Mouse (Mus musculus): ENCODE data around the gene Tfpt. TPM values are rescaled to one million over a fixed set of nuclear protein-coding genes. Genes with fewer than 3 reads are reported as not detected.
A peak's percentile ranks its signal among the peaks of the same experiment; 100 is the strongest.

Tfpt gene
- total RNA-seq (2022): 10 to 100 TPM; 36.8 to 46.7 (median 42.9) TPM

DNA sequence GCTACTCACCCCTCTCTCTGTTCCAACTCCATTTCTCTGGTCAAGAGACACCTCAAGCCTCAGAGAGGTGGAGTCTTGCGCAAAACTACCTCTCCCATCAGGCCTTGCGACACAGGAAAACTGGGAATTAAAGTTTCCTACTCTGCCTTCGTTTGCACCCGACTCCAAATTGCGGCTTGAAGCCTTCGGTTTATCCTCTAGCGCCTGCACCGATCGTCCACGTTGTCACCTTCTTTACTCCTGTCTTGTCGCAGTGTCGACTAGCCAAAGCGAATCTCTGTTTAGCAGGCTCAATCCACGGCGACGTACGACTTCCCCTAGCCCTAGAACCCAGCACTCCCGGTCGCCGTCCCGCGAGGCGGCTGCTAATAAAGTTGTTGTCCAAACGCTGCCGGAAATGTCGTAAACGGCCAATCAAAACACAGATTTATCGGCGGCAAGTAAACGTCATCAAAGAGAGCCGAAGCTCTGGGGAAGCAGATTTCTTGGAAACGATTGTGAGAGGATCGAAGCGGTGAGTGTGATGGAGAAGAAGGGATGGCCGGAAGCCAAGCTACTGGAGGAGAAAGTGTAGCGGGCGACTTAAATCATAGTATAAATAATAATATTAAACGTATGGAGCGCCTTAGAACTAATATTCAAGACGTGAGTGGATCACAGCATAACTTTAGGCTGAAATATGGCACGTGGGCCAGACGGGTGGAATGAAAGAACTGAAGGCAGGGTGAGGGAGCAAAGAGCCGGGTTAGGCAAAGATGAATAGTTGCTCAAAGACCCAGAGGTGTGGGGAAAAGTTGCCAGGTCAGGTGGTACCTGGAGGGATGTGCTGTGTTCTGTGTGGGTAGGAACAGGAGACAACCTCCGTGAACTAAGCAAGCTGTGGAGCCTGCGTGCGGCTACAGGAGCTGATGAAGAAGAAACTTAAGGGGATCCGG lies at the start of gene Tfpt, which contains the start of gene Prpf31:
Tfpt (minus strand) TSS at position 387 of the 935 bp plus-strand sequence.
Prpf31 (plus strand) TSS at position 443 of the 935 bp plus-strand sequence.
- DNase-seq (ENCODE audit: low spot score in 2 of 2): peak; percentile 89 to 95

DNA sequence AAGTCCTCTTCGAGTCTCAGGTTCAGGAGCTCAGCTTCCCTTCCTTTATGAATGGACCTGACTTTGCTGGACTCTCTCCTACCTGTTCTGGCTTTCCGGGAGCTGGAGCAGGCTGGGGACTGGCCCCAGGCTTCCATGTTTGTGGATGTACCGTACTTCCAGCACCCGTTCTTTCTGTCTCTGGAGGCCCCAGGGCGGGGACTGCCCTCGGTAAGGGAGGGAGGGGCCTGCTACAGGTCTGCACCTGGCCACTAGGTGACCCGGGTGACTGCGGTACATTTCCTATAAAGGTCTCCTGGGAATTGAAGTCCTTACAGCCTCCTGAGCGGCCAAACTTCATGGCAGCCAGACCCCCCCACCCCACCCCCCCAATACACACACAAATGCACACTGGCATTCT lies 47.6 kb upstream of the Tfpt start, which contains the start of gene Tmc4:
Tmc4 (minus strand) TSS at position 212 of the 400 bp plus-strand sequence.
- DNase-seq (ENCODE audit: low spot score in 2 of 2): no peak

DNA sequence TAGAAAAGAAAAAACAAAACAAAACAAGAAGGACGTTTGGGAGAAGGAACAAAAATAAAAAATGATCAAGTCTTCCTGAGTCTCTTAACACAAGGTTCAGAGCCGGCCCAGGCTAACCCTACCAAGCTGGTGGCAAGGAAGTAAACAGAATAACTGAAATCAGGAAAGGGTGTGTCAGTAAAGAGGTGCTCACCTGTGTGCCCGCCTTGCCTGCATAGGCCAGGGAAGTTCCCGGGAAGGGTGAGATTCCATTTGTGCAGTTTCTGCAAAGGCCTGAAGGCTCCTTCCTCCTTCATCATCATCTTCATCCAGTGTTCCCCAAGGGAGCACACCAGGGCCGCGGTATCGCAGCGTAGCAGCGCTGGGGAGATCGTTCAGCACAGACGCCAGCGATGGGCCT lies 46.6 kb upstream of the Tfpt start:
- DNase-seq (ENCODE audit: low spot score in 2 of 2): no peak

DNA sequence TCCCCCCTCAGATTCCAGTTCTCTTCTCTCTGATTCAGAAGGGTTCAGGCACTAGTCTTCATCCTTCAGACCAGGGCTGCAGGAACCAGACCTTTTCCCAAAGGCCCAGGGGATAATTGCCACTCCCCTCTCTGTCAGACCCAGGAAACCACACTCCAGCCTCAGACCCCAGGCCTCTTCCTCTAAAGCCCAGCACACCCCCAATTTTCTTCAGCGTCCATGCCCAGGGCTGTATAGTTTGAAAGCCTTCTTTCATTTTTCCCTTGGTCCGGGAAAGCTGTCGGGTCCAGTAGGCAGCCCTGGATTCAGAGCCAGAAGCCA lies 45.5 kb upstream of the Tfpt start:
- no peak for DNase-seq (ENCODE audit: low spot score in 2 of 2)

DNA sequence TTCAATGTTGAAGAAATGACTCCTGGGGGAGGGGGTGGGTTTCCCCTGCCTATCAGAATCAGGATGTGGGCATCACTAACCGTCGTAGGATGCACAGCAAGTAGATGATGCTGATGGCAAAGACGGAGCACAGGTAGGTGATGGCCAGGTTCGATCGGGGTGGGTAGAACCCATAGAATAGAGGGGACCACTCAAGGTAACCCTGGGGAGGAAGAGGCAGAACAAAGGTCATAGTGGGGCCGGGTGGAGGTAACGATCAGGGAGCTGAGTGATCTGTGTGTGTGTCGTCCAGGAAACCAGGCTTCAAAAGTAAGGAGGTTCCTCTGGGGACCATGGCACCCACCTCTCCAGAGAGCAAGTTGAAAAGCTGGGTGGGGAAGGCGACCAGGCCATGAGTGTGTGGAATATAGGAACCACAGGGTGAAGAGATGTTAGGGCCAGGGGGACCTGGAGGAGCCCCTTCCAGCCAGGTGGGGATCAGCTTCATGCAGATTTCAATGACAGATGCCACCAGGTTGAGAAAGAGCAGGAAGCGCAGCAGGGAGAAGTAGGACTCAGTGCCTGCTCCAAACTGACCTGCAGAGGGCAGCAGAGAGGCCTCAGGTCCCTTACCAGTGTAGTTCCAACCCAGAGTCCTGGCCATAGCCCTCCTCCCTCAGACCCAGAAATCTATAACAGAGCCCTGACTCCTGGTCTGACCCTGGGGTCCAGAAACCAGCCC lies 44.9 kb upstream of the Tfpt start:
- DNase-seq (ENCODE audit: low spot score in 2 of 2): peak; percentile 59 to 67

DNA sequence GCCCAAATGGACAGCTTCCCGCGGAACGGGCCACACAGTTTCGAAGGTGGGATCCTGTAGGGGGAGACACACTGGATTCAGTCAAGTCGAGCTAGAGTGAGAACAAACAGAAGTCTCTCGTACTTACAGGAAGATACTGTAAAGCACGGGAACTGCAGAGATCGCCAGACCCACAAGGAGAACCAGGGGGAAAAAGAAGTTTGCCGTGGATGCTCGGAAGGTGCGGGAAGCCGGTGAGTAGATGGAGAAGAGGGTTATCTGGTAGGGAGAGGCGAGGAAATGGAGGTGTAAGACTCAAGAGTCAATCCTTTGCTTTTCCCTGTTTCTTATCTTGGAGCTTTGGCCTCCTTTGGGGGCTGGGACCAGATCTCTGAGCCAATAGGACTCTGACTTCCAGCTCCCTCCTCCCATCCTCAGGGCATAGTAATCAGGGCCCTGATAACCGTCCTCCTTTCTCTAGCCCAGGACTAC lies 37.2 kb upstream of the Tfpt start:
- DNase-seq (ENCODE audit: low spot score in 2 of 2): no peak

DNA sequence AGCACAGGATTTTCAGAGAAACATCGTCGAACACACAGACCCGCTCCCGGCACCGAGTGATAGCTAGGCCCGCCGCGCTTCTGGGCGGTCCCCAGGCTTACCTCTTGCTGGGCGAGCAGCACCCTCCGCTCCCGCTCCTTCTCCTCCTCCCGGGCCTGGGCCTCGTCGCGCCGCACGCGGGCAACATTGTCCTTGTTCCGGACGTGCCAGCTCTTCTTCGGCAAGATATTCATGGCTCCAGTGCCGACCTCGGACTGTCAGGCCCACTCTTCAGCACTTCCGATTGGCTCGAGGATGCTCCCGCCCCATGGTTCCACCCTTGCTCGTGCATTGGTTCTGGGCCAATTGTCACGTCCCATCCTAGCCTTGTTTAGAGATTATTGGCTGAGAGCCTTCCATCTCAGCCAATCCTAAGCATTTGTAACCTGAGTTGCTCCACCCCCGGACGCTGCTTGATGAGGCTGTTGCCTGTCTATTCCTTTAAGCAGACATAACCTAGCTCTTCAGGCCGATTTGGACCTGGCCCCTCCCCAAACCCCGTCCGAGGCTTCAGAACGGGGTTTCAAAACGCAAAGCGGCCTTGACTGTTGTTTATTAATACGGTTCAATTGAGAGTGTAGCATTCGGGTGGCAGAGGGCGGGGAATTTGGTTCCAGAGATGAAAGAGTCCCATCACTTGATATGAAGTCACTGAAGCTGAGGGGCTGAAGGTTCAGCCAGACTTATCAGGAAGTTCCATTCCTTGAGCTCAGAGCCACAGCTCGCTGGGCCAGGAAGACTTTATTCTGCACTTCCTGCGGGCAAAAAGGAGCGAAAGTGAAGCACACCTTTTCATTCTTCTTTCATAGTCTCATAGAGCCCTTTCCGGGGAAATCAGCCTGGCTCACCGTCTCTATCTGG lies 35.7 kb upstream of the Tfpt start, which contains the start of gene Leng1:
Leng1 (minus strand) TSS at position 626 of the 900 bp plus-strand sequence.
- peak; percentile 93 to 96 for DNase-seq (ENCODE audit: low spot score in 2 of 2)

DNA sequence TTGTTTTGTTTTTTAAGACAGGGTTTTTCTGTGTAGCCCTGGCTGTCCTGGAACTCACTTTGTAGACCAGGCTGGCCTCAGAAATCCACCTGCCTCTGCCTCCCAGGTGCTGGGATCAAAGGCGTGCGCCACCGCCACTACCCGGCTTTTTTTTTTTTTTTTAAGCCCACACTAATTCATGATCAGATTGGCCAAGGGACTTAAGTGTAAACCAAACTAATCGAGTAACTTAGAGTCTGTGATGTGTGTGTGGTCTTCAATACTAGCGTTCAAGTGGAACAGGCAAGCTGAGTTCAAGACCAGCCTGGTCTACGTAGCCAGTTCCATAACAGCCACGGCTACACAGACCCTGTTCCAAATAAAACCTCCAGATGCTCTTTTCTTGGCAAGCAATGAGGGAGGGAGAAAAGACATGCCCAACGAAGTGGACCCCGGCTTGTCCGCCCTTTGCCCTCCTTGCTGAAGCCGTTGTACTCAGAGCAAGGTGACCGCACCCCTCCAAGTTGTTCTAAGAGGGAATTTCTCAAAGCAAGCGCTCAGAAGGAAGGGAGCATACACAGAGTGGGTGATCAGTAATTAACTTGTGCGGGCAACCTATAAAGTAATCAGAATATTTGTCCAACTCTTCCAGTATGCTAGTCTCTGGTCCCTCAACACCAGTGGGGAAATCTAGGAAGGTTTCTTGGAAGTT lies 34.9 kb upstream of the Tfpt start:
- DNase-seq (ENCODE audit: low spot score in 2 of 2): no peak

DNA sequence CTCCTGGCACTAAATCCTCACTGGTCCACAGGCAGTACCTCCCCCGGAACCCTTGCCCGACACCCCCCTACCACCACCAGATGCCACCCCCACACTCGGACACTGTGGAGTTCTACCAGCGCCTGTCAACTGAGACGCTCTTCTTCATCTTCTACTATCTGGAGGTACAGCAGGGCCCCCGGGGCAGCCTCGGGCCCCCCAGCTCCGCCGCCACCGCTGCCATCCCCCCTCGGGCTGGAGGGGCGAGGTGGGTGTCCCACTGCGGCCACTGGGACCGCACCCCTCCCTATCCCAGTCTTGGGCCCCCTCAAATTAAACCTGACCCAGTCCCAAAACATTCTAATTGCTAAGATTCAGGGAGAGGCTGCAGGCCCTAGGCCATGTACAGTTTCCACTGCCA lies 28.8 kb upstream of the Tfpt start:
- DNase-seq (ENCODE audit: low spot score in 2 of 2): no peak

DNA sequence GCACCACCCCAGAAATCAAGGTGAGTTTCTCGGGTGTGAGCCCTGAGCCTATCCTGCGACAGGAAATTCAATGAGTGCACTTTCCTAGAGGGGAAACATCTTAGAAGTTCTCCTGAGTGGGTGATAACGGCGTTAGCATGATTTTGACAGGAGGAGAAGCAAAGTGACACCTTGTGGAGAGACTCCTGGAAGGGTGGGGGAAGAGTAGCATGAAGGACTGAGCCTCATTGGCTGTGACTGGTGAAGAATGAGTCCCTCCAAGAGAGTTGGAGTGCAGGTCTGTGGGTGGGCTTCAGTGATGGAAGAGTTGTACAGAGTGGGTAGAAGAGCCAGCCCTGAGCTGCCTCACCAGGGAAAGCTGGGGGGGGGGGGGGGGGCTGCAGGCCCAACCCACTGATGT lies 27.2 kb upstream of the Tfpt start:
- no peak for DNase-seq (ENCODE audit: low spot score in 2 of 2)

DNA sequence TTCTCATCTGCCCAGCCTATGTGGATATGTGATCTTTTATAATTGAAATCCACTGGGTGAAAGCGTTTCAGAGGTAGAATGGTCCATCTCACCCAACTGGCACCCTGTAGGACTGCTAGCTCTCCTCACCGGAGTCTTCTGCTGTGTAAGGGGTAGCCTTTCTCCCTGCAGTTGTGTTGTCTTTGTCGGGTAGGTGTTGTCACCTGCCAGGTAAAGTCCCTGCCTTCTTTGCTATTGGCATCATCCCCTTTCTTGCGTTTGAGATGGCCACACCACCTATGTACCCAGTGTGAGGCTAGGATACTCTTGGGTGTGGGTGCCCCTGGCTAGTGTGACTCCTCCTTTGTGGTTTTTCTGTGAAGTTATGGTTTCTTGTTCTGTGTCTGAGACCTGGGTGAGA lies 16.9 kb upstream of the Tfpt start:
- DNase-seq (ENCODE audit: low spot score in 2 of 2): no peak

DNA sequence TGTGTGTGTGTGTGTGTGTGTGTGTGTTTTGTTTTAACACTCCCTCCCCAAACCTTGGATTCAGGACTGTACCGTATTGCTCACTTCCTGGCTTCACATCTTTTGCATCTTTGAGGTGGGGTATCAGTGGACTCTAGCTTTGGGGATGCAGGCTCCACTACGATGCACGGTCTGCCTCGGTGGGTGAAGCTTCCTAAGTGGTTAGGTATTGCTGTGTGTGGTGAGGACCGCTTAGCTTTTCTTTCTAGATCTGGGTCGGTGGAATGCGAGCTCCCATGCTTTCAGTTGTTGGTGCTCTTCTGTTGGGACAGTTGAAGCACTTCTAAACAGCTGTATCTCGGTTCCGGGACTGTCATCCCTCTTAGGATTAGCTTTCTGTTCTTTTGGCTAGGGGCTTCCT lies 16.5 kb upstream of the Tfpt start:
- no peak for DNase-seq (ENCODE audit: low spot score in 2 of 2)

DNA sequence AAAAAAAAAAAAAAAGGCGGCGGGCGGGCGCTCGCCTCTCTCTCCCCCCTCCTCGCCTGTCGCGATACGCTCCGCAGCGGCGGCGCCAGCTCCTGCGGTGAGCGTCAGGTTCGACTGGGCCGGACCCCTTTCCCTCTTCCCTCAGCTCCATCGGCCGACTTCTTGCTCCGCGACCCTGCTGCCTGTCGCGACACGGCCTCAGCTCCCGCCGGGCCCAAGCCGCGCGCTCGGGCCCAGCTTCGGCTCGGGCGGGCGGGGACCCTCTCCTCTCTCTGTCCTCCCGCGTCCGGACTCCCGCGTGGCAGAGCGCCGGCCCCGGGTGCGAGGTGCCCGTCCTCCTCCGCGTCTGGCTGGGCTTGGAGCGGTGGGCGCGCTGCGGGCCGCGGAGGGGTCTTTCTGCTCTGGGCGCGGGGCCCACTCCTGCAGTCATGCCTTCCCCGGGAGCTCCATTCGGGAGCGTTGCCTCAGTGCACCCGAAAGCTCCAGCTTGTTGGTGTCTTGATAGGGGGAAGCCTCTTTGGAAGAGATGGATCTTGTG lies 15.8 kb upstream of the Tfpt start:
- no peak for DNase-seq (ENCODE audit: low spot score in 2 of 2)

DNA sequence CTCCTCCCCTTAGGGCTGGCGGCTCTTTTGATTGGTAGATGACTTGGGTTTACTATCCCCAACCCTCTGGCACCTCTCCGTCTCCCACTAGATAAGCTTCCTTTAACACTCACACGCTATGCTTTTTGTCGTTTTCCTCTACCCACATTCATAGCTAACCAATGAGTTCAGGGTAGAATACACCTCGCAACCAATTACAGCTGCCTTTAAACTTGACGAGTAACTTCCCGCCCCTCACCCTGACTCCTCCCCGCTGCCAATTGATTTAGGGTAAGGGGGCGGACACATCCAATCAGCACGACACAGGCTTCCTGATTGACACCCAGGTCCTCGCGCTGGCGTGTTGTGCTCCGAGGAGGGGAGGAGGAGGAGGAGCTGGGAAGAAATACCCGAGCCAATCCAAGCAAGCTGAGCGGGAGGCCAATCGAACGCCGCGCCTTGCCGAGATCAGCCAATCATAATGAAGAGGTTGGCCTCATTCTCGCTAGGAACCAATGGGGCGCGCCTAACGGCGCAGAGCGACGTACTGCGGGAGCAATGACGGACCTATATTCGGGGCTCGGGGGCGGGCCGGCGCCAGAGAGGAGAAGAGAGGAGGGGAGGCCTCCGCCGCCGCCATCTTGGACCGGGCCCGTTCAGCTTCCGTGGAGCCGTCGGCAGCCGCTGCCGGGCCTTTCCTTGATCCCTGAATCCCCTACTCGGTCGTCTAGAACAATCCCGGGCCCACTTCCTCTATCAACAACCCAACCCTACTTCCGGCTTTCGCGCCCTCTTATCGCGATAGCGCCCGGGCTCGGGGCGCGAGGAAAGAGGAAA lies 15.2 kb upstream of the Tfpt start, which contains the start of gene Cnot3:
Cnot3 (plus strand) TSS at position 597 of the 816 bp plus-strand sequence.
- DNase-seq (ENCODE audit: low spot score in 2 of 2): peak; percentile 96 to 100

DNA sequence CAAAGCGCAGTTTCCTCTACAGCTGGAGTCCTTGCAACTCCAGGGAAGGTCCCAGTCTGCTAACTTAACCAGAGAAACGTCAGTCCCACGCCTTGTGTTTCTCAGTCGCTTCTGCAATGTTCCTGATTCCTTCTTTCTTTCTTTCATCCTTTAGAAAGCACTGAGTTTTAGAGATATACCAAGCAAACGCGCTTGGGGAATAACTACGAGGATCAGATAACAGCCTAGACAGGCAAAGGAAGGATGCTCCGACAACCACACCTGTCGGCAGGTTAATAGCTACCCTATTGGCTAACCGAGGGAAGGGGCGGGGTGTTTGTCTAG lies 14.6 kb upstream of the Tfpt start:
- DNase-seq (ENCODE audit: low spot score in 2 of 2): no peak

DNA sequence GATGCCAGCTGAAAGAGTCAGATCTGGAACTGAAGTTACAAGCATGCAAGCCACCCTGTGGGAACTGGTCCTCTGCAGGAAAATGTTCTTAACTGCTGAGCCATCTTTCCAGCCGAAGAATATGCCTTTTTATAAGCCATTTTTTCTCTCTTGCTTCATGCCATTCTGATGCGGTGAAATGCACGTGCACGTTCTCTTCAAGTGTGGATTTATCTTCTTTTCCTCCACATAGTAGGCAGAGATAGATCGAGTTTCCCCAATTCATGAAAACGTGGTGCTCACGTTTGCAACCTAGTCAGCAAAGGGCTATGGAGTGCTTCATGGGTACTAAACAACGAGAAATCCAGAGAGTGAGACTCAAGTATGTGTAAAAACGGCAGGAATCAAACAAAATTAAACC lies 14.1 kb upstream of the Tfpt start:
- no peak for DNase-seq (ENCODE audit: low spot score in 2 of 2)

DNA sequence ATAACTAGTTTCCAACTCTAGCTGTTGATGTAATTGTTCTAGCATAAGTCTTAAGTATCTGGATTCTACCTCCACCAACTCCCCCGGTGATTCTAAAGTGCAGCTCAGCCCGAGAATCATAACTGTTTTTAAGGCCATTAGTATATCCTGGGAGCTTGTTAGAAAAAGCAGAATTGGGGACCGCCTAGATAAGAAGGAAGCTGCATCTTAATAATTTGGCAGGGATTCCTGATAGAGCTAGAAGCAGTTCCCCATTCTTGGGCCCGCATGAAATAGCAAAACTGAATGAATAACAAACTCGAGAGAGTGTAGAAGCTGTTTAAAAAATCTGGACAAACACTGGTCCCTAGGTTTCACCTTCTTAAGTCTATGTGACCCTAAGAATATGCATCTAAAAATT lies 13.7 kb upstream of the Tfpt start:
- DNase-seq (ENCODE audit: low spot score in 2 of 2): no peak

DNA sequence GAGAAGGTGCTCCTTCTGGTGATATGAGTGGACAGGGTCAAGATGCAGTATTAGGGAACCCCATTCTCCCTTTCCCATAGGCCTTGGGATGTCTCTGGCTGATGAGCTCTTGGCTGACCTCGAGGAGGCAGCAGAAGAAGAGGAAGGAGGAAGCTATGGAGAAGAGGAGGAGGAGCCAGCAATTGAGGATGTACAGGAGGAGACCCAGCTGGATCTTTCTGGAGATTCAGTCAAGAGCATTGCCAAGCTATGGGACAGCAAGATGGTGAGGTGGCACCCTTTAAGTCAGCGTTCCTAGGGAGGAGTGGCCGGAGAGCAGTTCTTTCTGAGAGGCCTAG lies 718 bp upstream of the Tfpt start:
- DNase-seq (ENCODE audit: low spot score in 2 of 2): no peak

DNA sequence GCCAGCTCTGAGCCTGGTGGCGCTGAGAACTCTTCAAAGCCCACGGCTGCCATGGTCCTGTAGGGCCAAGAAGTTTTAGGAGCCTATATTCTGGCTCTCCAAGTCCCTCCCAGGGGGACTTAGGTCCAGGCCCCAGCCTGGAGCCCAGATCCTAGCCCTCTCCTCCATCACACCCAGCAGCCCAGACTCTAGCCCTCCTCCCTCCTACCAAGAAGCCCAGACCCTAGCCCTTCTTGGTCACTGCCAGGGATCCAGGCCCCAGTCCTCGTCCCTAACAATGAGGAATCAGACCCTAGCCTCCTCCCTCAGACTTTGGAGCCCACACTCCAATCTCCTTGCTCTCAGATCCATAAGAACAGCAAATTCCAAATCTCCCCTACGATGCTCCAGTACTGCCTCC lies 699 bp downstream of the Tfpt start:
- DNase-seq (ENCODE audit: low spot score in 2 of 2): no peak
